16 mouse cellular contexts compared by ENCODE assay signal in the genomic region with DNA sequence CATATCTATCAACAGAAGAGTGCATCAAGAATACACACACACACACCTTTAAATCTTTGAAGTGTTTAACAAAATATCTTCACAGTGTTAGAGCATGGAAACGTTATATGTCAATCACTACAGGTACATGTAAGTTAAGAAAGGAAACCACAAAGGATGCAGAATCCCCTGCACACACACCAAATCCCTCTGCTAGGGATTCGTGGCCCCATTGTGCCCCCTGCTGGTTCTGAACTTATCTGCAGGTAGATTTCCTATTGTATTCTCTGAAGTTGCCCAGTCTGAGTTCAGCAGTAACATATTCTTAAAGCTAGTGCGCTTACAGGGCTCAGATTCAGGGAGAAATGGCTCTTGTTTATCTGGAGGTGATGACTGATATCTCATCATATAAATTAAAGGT.
DNase-seq lines count a peak whose midpoint lies in the region; ATAC-seq and TF ChIP-seq lines count a peak whose summit lies in the region.
"Had no signal": no experiment of that assay in that cellular context is flagged by ENCODE, and none has a peak within 500 bp of the region (broad histone marks: within the 10 kb centered on the region; RNA-seq: fewer than 3 reads in every experiment).

No protein-coding gene starts in this region.

- peak; percentile 53 for TF ChIP-seq CTCF in liver, postnatal 0 days (IDR thresholded peaks at IDR 0.05; ENCODE audit: low read depth)

- DNase-seq in liver, postnatal 0 days = no peak
- DNase-seq in thymus, postnatal 36 days = peak; percentile 37 to 39
- DNase-seq in kidney, postnatal 10 days = no peak
- no peak for DNase-seq in layer of hippocampus, postnatal 10 days (ENCODE audit: low spot score in 2 of 2)
- no peak for DNase-seq in heart, embryonic 10.5 days (ENCODE audit: low spot score)
- DNase-seq: cerebellum, postnatal 36 days; lung, postnatal 14 days; midbrain, embryonic 14.5 days had no signal

- H3K4me2 ChIP-seq in liver, postnatal 0 days (ENCODE audit: low read depth, low read length) = no peak overlapping the region
- H3K4me2 ChIP-seq in liver, embryonic 12.5 days = no peak overlapping the region
- H3K4me2 ChIP-seq: embryonic facial prominence, embryonic 15.5 days; liver, embryonic 11.5 days; neural tube, embryonic 12.5 days had no signal

- H3K4me1 ChIP-seq in liver, postnatal 0 days (ENCODE audit: insufficient read depth) = no peaks in the 10 kb centered on the region
- H3K4me1 ChIP-seq in liver, embryonic 12.5 days = no peaks in the 10 kb centered on the region
- no peaks in the 10 kb centered on the region for H3K4me1 ChIP-seq in heart, embryonic 10.5 days
- H3K4me1 ChIP-seq: embryonic facial prominence, embryonic 15.5 days; neural tube, embryonic 12.5 days had no signal

- no peak overlapping the region for H3K27ac ChIP-seq in liver, postnatal 0 days (ENCODE audit: low read depth)
- no peak overlapping the region for H3K27ac ChIP-seq in liver, embryonic 12.5 days
- no peak overlapping the region for H3K27ac ChIP-seq in heart, embryonic 10.5 days
- H3K27ac ChIP-seq: embryonic facial prominence, embryonic 15.5 days; hindbrain, postnatal 0 days; neural tube, embryonic 12.5 days had no signal

- no peak overlapping the region for H3K4me3 ChIP-seq in liver, postnatal 0 days (ENCODE audit: low read depth, low read length)
- H3K4me3 ChIP-seq in liver, embryonic 12.5 days = no peak overlapping the region
- no peak overlapping the region for H3K4me3 ChIP-seq in heart, embryonic 10.5 days
- H3K4me3 ChIP-seq: embryonic facial prominence, embryonic 15.5 days; neural tube, embryonic 12.5 days had no signal

- TF ChIP-seq EP300 in liver, postnatal 0 days (IDR thresholded peaks at IDR 0.05; ENCODE audit: low read depth) = no peak

- WGBS in liver, postnatal 0 days (ENCODE audit: insufficient replicate concordance) = 35% methylated on average over 3 of the region's 3 CpGs
- WGBS in liver, embryonic 12.5 days (ENCODE audit: insufficient replicate concordance) = 30% methylated on average over 3 of the region's 3 CpGs
- 47% methylated on average over 3 of the region's 3 CpGs for WGBS in heart, embryonic 10.5 days

- H3K27me3 ChIP-seq in liver, postnatal 0 days (ENCODE audit: insufficient read depth, low read length) = no peaks in the 10 kb centered on the region
- no peaks in the 10 kb centered on the region for H3K27me3 ChIP-seq in liver, embryonic 12.5 days (replicated peaks)
- no peaks in the 10 kb centered on the region for H3K27me3 ChIP-seq in heart, embryonic 10.5 days (ENCODE audit: insufficient read depth, poor library complexity, severe bottlenecking)
- H3K27me3 ChIP-seq: embryonic facial prominence, embryonic 15.5 days; neural tube, embryonic 12.5 days had no signal

- ATAC-seq in liver, postnatal 0 days = no peak
- ATAC-seq in liver, embryonic 12.5 days = no peak
- ATAC-seq in activated CD4-positive, CD25-positive, alpha-beta regulatory T cell, adult 4 months = peak; percentile 43
- peak; percentile 92 for ATAC-seq in megakaryocyte, adult 5-6 weeks (ENCODE audit: poor library complexity, severe bottlenecking)
- ATAC-seq: forebrain, embryonic 16.5 days; hindbrain, postnatal 0 days had no signal

- H3K9ac ChIP-seq in liver, postnatal 0 days (replicated peaks) = no peak overlapping the region
- H3K9ac ChIP-seq in liver, embryonic 12.5 days = no peak overlapping the region
- H3K9ac ChIP-seq: embryonic facial prominence, embryonic 15.5 days; neural tube, embryonic 12.5 days had no signal

- no peaks in the 10 kb centered on the region for H3K36me3 ChIP-seq in liver, postnatal 0 days (replicated peaks; ENCODE audit: insufficient read depth, low read length)
- no peaks in the 10 kb centered on the region for H3K36me3 ChIP-seq in liver, embryonic 12.5 days
- no peaks in the 10 kb centered on the region for H3K36me3 ChIP-seq in heart, embryonic 10.5 days
- H3K36me3 ChIP-seq: embryonic facial prominence, embryonic 15.5 days; neural tube, embryonic 12.5 days had no signal

- no peaks in the 10 kb centered on the region; the same call in 1 of the 2 replicates for H3K9me3 ChIP-seq in liver, postnatal 0 days (ENCODE audit: low read length)
- peaks cover 5% of the 10 kb centered on the region; the same call in 1 of the 2 replicates for H3K9me3 ChIP-seq in liver, embryonic 12.5 days (replicated peaks)
- peaks cover 8% of the 10 kb centered on the region for H3K9me3 ChIP-seq in heart, embryonic 10.5 days
- H3K9me3 ChIP-seq: embryonic facial prominence, embryonic 15.5 days had no signal

Comparison
In these comparisons a context has a peak if more than half of its experiments do, and no peak if none do; other contexts are left out.
1. ATAC-seq: peak in activated CD4-positive, CD25-positive, alpha-beta regulatory T cell, adult 4 months (single experiment) and megakaryocyte, adult 5-6 weeks (single experiment); none in liver, postnatal 0 days (single experiment) and liver, embryonic 12.5 days (single experiment).
2. DNase-seq: peak in thymus, postnatal 36 days (2 of 2); none in liver, postnatal 0 days (single experiment), kidney, postnatal 10 days (single experiment), layer of hippocampus, postnatal 10 days (0 of 2) and heart, embryonic 10.5 days (single experiment).